Mouse (Mus musculus) liver, adult 2 months (tissue): Measurements from ENCODE around the gene Akap10.

Experiments
- CTCF ChIP-seq: fragments of 200-500 bp; IDR thresholded peaks from 2 replicates; pipeline ENCODE4 v1.5.1; 2011; ENCODE audit warnings: low read depth, low read length, control low read depth
- POLR2A ChIP-seq: fragments of 200-500 bp; IDR thresholded peaks from 2 replicates; pipeline ENCODE4 v1.6.1; 2011; ENCODE audit warnings: low read length, control low read depth; ENCODE audit not compliant: insufficient read depth; ENCODE audit errors: extremely low read depth

DNA sequence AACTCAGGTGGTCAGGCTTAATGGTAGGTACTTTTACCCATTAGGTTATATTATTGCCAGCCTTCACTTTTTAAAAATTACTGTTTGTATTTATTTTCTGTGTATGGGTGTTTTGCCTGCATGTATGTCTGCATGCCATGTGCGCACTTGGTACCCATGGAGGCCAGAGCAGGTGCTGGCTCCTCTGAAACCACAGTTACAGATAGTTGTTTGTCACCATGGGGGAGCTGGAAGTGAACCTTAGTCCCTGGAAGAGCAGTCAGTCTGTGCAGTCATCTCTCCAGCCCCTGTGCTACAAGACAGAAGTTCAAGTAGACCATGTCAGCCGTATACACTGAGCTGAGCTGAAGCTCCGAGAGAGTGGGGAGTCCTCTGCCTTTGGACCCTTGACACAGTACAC lies 33.1 kb upstream of the Akap10 start:
- TF ChIP-seq CTCF: no peak
- no peak for TF ChIP-seq POLR2A
